Mouse (Mus musculus): ENCODE measurements around the gene Esr1. TPM values are rescaled to one million over a fixed set of nuclear protein-coding genes. Genes with fewer than 3 reads are reported as not detected.

Gene Esr1
- polyA plus RNA-seq, 1 experiment from 2014 or later, result 0.08 TPM

DNA sequence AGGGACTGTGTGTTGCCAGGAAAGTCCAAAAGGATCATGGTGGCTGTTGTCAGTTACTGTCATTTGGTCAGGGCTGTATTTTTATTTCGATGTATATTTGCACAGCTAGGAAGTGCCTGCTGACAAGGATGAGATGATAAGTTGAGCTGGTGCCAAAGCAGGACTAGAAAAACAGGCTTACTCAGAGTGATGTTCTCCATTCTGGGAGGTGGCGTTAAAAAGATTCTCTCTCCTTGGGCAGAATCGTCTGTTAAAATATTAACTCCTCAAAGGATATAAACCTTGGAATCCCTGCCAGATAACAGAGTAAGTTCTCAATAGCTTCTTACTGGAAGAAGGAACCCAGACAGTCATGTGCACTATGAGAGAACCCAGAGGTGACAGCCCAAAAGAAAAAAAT is 382.4 kb downstream of the Esr1 start:
- no peaks in the 10 kb centered on the region for H3K27me3 ChIP-seq (ENCODE audit: insufficient read depth, poor library complexity, severe bottlenecking)
- 92% methylated on average over 3 of the region's 3 CpGs for WGBS

DNA sequence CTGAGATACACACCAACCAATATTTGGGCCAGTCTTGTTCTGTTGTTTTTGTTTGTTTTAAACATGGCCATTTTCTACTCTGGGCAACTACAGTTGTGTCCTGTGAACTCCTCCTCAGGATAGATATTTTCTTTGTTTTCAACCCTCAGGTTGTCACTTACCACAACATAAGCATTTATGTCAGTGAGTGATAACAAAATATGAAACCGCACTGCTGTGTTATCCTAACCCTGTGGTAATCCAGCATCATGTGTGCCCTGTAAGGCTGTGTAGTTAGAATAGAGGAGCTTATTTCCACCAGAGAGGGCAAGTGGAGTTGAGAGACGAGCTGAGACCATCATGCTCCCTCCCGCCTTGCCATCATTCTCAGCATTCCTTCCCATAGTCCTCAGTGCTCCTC is 385.2 kb downstream of the Esr1 start:
- H3K9me3 ChIP-seq, result no peaks in the 10 kb centered on the region
- DNase-seq (ENCODE audit: low spot score), result no peak
- H3K4me1 ChIP-seq (replicated peaks), result no peaks in the 10 kb centered on the region
- H3K4me3 ChIP-seq, result no peak overlapping the region
- H3K36me3 ChIP-seq, result no peaks in the 10 kb centered on the region
- no peak overlapping the region for H3K27ac ChIP-seq
- no peaks in the 10 kb centered on the region for H3K27me3 ChIP-seq (ENCODE audit: insufficient read depth, poor library complexity, severe bottlenecking)
- WGBS, result 87% methylated on average over 3 of the region's 3 CpGs

More for the DNA sequence above, 382.4 kb downstream of the Esr1 start:
- Histone ChIP-seq H3K36me3 (no peaks in the 10 kb centered on the region), H3K4me3 (no peak overlapping the region), H3K27ac (no peak overlapping the region), H3K4me1 (replicated peaks) (no peaks in the 10 kb centered on the region), H3K9me3 (no peaks in the 10 kb centered on the region)
- no peak for DNase-seq (ENCODE audit: low spot score)

DNA sequence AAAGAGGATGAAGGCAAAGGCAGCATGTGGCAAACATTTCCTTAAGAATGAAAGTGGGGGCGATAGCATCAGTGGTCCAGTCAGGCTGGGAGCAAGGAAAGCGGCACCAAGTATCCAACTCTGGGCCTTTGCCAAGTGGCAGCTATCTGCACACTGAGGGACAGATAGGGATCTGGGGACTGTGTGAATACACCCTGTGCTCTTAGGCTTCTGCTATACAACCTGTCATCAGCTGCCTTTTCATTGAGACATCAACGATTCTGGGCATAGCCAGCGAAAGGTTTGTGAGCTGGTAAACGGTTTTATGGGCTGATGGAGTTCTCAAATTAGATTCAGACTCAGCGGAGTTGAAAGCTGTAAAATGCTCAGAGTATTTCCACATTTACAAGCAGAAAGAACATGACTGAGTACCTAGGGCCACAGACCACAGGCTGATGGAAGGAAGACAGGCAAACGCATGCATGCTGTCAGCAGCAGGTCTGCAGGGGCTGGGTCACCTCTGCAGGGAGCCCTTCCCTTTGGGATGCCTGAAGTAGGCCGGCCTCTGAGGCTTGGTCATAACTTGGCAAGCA is 397.5 kb downstream of the Esr1 start:
- no peak for DNase-seq (ENCODE audit: low spot score)
- Histone ChIP-seq H3K27ac (no peak overlapping the region), H3K27me3 (ENCODE audit: insufficient read depth, poor library complexity, severe bottlenecking) (no peaks in the 10 kb centered on the region), H3K36me3 (no peaks in the 10 kb centered on the region), H3K9me3 (no peaks in the 10 kb centered on the region), H3K4me1 (replicated peaks) (no peaks in the 10 kb centered on the region), H3K4me3 (no peak overlapping the region)
- 79% methylated on average over 8 of the region's 8 CpGs for WGBS

DNA sequence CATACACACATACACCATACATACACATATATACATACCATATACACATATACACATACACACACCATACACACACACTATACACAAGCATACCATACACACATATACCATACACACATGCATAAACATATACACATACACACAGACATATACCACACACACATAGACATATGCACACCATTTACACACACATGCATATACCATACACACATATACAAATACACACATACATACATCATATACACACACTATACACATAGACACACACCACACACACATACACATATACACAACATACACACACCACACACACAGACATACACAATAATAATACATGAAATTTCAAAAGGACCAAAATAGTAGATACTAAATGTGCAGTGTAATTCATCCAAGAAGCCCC is 400.6 kb downstream of the Esr1 start:
- no peak overlapping the region for H3K27ac ChIP-seq
- H3K36me3 ChIP-seq, result no peaks in the 10 kb centered on the region
- H3K9me3 ChIP-seq, result no peaks in the 10 kb centered on the region
- H3K4me1 ChIP-seq (replicated peaks), result no peaks in the 10 kb centered on the region
- no peaks in the 10 kb centered on the region for H3K27me3 ChIP-seq (ENCODE audit: insufficient read depth, poor library complexity, severe bottlenecking)
- no peak for DNase-seq (ENCODE audit: low spot score)
- H3K4me3 ChIP-seq, result no peak overlapping the region

DNA sequence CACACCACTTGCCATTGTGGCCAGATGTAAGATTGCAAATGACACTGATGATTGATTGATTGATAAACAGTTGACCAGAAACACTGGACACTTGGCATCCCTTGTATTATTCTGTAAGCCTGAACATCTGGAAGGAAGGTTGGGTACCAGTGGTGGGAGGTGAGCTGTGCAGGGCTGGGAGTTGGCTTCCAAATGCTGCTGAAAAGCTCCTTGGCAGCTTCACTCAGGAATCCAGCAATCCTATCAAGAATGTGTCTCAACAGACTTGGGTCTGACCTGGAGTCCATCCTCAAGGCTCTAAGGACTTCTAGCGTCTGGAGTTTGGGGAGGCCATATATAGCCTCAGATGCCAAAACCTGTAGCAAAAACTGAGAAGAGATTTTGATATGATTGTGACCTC is 403.6 kb downstream of the Esr1 start:
- Histone ChIP-seq H3K27ac (no peak overlapping the region), H3K9me3 (no peaks in the 10 kb centered on the region), H3K27me3 (ENCODE audit: insufficient read depth, poor library complexity, severe bottlenecking) (no peaks in the 10 kb centered on the region), H3K36me3 (no peaks in the 10 kb centered on the region), H3K4me1 (replicated peaks) (peaks cover 7% of the 10 kb centered on the region; the same call in 1 of the 2 replicates), H3K4me3 (no peak overlapping the region)
- 88% methylated on average over 1 of the region's 1 CpGs for WGBS
- no peak for DNase-seq (ENCODE audit: low spot score)

DNA sequence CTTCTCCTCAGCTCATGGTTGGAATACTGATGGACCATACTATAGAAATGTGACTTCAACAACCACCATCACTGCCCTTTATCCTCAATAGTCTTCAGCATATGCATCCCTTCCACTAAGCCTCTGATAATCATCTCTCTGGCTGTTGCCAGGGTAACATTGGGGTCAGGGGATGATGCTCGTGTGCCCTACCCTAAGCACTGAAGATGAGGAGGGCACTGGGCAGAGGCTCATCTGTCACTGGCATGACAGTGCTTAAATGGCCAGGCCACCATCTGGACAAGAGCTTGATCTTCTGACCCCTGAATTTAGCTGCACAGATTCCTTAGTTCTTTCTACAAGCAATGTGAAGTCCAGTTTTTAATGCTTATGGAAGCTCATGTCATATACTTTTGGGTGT is 405.8 kb downstream of the Esr1 start:
- 35% methylated on average over 1 of the region's 1 CpGs for WGBS

DNA sequence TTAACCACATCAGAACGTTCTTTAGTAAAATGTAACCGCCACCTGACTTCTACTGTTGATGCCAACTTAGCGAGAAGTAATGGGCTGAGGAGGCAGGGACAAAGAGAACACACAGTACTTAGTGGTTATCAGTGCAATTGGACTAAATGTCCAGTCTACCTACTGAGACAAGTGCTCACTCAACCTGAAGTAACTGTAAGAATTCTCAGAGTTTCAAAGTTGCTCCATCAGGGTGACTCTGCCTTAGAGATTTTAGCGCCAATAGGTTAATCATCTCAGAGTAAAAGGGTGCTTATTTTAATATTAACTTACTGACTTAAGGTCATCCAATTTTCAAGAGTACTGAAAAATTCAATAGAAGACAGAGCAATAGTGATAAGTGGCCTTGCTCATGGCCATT is 414.5 kb downstream of the Esr1 start:
- Histone ChIP-seq H3K27me3 (ENCODE audit: insufficient read depth, poor library complexity, severe bottlenecking) (peaks cover 12% of the 10 kb centered on the region; the same call in 1 of the 2 replicates), H3K27ac (no peak overlapping the region), H3K36me3 (no peaks in the 10 kb centered on the region), H3K9me3 (no peaks in the 10 kb centered on the region), H3K4me3 (no peak overlapping the region), H3K4me1 (replicated peaks) (no peaks in the 10 kb centered on the region)
- 89% methylated on average over 4 of the region's 4 CpGs for WGBS
- DNase-seq (ENCODE audit: low spot score), result no peak

More for the DNA sequence above, 405.8 kb downstream of the Esr1 start:
- no peak overlapping the region for H3K4me3 ChIP-seq
- no peaks in the 10 kb centered on the region for H3K36me3 ChIP-seq
- H3K4me1 ChIP-seq (replicated peaks), result peaks cover 7% of the 10 kb centered on the region; the same call in 1 of the 2 replicates
- no peaks in the 10 kb centered on the region for H3K27me3 ChIP-seq (ENCODE audit: insufficient read depth, poor library complexity, severe bottlenecking)
- no peak for DNase-seq (ENCODE audit: low spot score)
- H3K9me3 ChIP-seq, result no peaks in the 10 kb centered on the region
- no peak overlapping the region for H3K27ac ChIP-seq

DNA sequence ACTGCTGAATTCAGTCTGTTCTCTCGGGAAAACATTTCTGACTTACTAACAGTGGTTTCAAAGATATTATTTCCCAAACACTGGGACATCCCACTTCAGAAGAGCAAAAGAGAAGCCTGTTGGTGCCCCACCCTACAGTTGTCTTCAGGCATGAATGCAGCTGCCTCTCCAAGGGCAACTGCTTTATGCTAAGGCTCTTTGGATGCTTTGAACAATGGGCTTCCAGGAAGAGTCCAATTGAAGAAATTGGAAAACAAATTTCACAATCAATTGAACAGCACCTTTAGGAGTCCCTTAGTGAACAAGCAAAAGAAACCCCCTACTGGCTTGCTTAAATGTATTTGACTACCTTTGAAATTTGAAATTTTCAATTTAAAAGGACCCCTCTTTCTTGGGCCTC is 415.8 kb downstream of the Esr1 start:
- Histone ChIP-seq H3K27me3 (ENCODE audit: insufficient read depth, poor library complexity, severe bottlenecking) (peaks cover 17% of the 10 kb centered on the region; the same call in 1 of the 2 replicates), H3K36me3 (no peaks in the 10 kb centered on the region), H3K9me3 (no peaks in the 10 kb centered on the region), H3K27ac (no peak overlapping the region), H3K4me3 (no peak overlapping the region), H3K4me1 (replicated peaks) (peaks cover under 1% of the 10 kb centered on the region; the same call in 1 of the 2 replicates)
- 73% methylated on average over 1 of the region's 1 CpGs for WGBS
- no peak for DNase-seq (ENCODE audit: low spot score)

DNA sequence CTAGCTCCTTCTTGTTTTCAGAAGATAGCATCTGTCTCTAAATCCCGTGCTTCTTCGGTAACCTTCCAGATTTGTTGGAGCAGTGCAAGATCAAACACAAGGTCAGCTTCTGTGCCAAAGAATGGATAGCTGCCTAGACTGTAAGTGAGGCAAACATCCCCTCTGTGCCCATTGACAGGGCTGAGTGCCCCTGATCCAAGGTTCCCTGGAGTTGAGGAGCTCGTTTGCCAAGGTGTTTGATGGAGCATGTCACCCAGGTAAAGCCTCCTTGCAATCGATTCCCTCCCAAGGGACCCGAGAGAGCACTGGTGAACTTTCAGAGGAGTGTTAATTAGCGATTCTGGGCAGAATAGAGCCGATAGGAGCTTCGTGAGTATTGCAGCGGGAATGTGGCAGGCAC is 416.9 kb downstream of the Esr1 start:
- no peaks in the 10 kb centered on the region for H3K36me3 ChIP-seq
- 90% methylated on average over 9 of the region's 9 CpGs for WGBS
- H3K4me3 ChIP-seq, result no peak overlapping the region
- peaks cover 17% of the 10 kb centered on the region; the same call in 1 of the 2 replicates for H3K27me3 ChIP-seq (ENCODE audit: insufficient read depth, poor library complexity, severe bottlenecking)
- no peaks in the 10 kb centered on the region for H3K9me3 ChIP-seq
- H3K4me1 ChIP-seq (replicated peaks), result peaks cover 7% of the 10 kb centered on the region; the same call in 1 of the 2 replicates
- no peak overlapping the region for H3K27ac ChIP-seq
- DNase-seq (ENCODE audit: low spot score), result no peak

DNA sequence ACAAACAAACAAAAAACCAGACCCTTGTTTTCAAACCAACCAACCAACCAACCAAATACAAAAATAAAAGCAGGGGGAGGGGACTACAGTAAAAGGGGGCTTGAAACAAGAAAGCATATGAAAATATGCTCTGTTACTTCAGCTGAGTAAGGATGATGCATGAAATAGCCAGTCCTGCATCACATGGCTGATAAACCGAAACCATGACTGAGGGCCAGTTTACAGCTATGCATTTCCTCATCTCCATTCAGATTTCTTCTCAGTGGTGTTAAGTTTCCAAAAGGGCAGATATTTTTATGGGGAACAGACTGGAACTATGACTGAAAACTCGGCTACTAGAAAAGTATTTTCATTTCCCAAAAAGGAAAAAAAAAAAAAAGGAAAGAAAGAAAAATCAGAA is 417.8 kb downstream of the Esr1 start:
- WGBS, result 80% methylated on average over 2 of the region's 2 CpGs
- Histone ChIP-seq H3K4me3 (no peak overlapping the region), H3K4me1 (replicated peaks) (peaks cover 7% of the 10 kb centered on the region; the same call in 1 of the 2 replicates), H3K9me3 (no peaks in the 10 kb centered on the region), H3K27ac (no peak overlapping the region), H3K27me3 (ENCODE audit: insufficient read depth, poor library complexity, severe bottlenecking) (peaks cover 19% of the 10 kb centered on the region; the same call in 1 of the 2 replicates), H3K36me3 (no peaks in the 10 kb centered on the region)
- DNase-seq (ENCODE audit: low spot score), result no peak

DNA sequence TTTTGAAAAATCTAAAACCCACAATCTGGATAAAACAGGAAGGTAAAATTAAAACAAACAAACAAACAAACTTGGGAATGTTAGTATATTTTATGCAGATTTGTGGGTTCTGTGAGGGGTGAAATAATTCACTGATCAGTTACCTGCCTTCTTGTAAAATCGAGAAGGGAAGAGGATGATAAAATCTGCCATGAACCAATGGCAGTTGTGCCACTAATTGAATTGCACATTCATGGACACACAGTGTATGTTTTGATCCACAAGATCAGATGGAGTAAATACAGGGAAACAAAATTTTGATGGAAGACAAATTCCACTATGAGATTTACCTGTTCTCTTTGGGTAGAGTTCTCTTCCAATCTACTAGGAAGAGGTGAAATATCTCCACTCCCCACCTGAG is 418.5 kb downstream of the Esr1 start:
- H3K4me3 ChIP-seq, result no peak overlapping the region
- no peaks in the 10 kb centered on the region for H3K36me3 ChIP-seq
- H3K27me3 ChIP-seq (ENCODE audit: insufficient read depth, poor library complexity, severe bottlenecking), result peaks cover 19% of the 10 kb centered on the region; the same call in 1 of the 2 replicates
- no peaks in the 10 kb centered on the region for H3K9me3 ChIP-seq
- 91% methylated on average over 1 of the region's 1 CpGs for WGBS
- no peak for DNase-seq (ENCODE audit: low spot score)
- H3K4me1 ChIP-seq (replicated peaks), result peaks cover 7% of the 10 kb centered on the region; the same call in 1 of the 2 replicates
- H3K27ac ChIP-seq, result no peak overlapping the region

DNA sequence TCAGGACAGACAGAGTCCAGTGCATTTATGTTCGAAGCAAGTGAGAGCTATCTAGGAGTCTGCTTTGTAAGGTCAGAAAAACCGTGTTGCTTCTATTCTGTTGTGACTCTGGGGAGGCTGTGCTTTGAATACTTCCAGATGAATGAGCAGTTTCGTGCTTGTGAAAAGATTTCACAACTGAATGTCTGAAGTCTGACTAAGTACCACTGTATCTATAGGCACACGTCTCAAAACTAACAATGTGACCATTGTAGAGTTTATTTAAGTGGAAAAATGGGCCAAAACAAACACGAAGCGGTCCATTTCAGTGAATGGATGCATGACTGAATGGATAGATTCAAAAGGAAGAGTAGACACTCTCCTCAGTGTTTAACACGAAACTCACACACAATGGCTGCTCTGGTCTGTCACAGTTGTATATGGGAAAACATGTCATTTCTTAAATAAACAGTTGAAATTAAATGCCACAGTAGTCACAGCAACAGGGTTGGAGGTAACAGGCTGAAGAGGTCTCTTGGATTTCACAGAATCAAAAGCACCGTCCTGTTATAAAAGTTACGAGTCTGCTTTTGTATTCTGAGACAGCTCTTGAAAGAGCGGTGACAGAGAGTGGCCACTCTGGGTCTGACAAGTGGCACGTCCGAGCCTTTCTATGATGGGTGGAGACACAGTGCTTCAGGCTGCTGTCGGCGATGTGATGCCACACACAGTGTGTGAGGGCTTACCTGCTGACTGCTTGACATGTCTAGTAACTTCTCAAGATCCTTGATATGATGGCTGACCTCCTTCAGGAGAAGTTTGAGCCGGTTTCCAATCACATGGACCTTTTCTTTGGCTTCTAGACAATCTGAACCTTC is 421.0 kb downstream of the Esr1 start:
- Histone ChIP-seq H3K9me3 (no peaks in the 10 kb centered on the region), H3K4me1 (replicated peaks) (peaks cover 7% of the 10 kb centered on the region; the same call in 1 of the 2 replicates), H3K27me3 (ENCODE audit: insufficient read depth, poor library complexity, severe bottlenecking) (peaks cover 26% of the 10 kb centered on the region), H3K4me3 (no peak overlapping the region), H3K36me3 (no peaks in the 10 kb centered on the region), H3K27ac (no peak overlapping the region)
- no peak for DNase-seq (ENCODE audit: low spot score)
- 49% methylated on average over 15 of the region's 15 CpGs for WGBS

DNA sequence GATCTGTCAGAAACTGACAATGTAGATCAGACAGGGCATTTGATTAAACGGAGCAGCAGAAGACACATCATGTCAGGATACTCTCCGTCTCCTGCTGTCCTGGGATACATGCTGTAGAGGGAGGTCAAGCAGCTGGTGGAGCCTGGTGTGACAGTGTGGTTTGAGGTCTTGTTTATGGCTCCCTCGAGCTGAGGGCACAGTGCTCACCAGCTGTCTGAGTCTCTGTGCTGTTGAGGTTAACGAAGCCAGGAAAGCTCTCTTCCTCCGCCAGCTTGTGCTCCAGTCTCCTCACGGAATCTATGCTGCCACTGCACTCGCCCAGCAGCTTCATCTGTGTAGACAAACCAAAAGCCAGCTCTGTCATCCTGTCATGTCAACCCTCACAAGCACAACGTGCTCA is 429.9 kb downstream of the Esr1 start:
- WGBS, result 84% methylated on average over 8 of the region's 8 CpGs
- DNase-seq (ENCODE audit: low spot score), result no peak

More for the DNA sequence above, 429.9 kb downstream of the Esr1 start:
- Histone ChIP-seq H3K4me1 (replicated peaks) (no peaks in the 10 kb centered on the region), H3K9me3 (no peaks in the 10 kb centered on the region), H3K36me3 (0 out of 2 replicates have a peak, but pooled peaks cover 3% of the 10 kb centered on the region), H3K27ac (no peak overlapping the region), H3K4me3 (no peak overlapping the region), H3K27me3 (ENCODE audit: insufficient read depth, poor library complexity, severe bottlenecking) (no peaks in the 10 kb centered on the region)

Measured in hindbrain, embryonic 10.5 days (tissue).